Mouse (Mus musculus): ENCODE measurements at regions not wholly inside any gene's neighbourhood (a gene's known extent, or its start where the extent isn't known, plus 50 kb on each side); places are given as distances from the start of the nearest gene placed in this dataset.

DNA sequence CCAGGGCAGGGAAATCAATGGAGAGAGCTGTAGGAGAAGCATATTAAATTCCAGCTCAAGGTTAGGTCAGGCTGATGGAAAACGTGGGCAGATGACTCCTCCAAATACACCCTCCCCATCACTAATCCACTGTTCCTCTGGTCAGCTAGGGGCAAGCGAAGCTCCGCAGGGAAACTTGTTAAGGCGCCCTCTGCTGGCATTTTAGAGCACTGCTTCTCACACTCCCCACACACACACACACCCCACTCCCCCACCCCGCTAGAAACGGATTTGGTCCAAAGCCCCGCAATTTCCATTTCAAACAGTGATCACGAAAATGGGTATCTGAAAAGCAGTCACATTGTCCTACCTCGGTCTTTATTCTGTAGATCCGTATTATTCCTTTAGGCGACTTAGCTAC is 259.0 kb upstream of the Gpc5 start:
- TF ChIP-seq POLR2A (IDR thresholded peaks at IDR 0.05; ENCODE audit: control insufficient read depth, low read depth, low read length) (no peak), CTCF (IDR thresholded peaks at IDR 0.05; ENCODE audit: control insufficient read depth, insufficient read depth, insufficient replicate concordance, low read depth, low read length) (peak; percentile 71; the same call in 1 of the 2 replicates)

DNA sequence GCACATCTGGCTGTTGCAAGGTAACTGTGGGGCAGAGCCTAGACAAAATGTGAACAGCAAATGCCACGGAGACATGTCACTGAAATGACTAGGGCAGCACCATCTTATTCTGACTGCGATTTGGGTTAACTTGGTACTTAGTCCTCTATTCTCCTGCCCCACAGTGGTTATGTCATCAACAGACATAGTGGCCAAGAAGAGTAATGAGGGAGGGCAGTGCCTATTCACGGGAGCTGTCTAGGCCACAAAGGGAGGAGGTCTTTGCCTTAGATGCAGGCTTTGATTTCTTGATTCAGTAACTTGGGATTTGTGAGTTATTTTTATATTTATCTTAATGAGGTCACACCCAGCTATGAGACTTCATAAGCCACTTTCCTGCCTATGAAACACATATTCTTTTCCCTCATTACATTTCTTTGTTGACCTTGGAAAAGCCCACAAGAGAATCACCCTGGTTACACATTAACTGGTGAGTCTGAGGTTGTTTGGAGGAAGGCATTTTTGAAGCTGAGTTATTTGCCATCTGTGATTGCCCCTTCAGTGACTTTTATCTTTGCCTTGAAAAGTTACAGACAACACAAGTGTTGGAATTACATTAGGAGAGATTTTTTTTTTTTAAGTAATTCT is 255.2 kb upstream of the Gpc5 start:
- H3K27ac ChIP-seq (ENCODE audit: control insufficient read depth, insufficient read depth, low read depth, low read length) = no peak overlapping the region
- peaks cover 6% of the 10 kb centered on the region for H3K4me1 ChIP-seq (ENCODE audit: control insufficient read depth, insufficient read depth, low read length)
- H3K27me3 ChIP-seq (ENCODE audit: control insufficient read depth, insufficient read depth, low read length) = no peaks in the 10 kb centered on the region
- no peak for TF ChIP-seq CTCF (IDR thresholded peaks at IDR 0.05; ENCODE audit: control insufficient read depth, insufficient read depth, insufficient replicate concordance, low read depth, low read length)
- no peak for TF ChIP-seq POLR2A (IDR thresholded peaks at IDR 0.05; ENCODE audit: control insufficient read depth, low read depth, low read length)
- H3K4me3 ChIP-seq (ENCODE audit: control insufficient read depth, low read depth, low read length) = no peak overlapping the region
- H3K36me3 ChIP-seq (ENCODE audit: control insufficient read depth, insufficient read depth, low read length) = no peaks in the 10 kb centered on the region

More for the DNA sequence above, 259.0 kb upstream of the Gpc5 start:
- Histone ChIP-seq H3K27ac (ENCODE audit: control insufficient read depth, insufficient read depth, low read depth, low read length) (no peak overlapping the region), H3K4me1 (ENCODE audit: control insufficient read depth, insufficient read depth, low read length) (peaks cover 7% of the 10 kb centered on the region), H3K36me3 (ENCODE audit: control insufficient read depth, insufficient read depth, low read length) (no peaks in the 10 kb centered on the region), H3K27me3 (ENCODE audit: control insufficient read depth, insufficient read depth, low read length) (no peaks in the 10 kb centered on the region), H3K4me3 (ENCODE audit: control insufficient read depth, low read depth, low read length) (peak overlapping the region; percentile 3)

DNA sequence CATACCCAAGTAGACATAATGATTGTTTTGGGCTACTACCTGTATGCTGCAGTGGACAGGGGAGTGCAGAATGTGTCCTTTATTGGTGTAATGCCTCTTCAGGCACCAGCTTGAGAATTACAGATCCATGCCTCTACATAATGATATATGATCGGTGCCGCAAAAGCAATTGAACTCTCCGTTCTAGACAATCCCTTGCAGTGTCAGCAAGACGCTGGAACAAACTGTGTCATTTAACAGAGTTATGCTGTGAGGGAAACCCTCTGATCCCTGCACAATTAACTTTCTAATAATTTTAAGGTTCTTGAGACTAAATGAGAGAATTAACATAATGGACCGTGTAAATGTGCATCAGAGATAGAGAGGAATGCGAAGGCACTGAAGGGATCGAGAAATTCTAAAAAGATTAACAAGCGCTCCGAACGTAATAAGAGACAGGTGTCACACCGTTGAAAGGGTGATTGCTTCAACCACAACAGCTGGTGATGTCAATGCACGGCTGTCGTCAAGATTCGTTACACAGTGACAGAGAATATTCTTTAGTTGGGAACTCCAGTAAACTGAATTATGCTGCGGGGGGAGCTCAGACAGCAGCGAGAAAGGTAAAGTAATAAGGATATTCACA is 254.3 kb upstream of the Gpc5 start:
- Histone ChIP-seq H3K4me3 (ENCODE audit: control insufficient read depth, low read depth, low read length) (no peak overlapping the region), H3K4me1 (ENCODE audit: control insufficient read depth, insufficient read depth, low read length) (peaks cover 2% of the 10 kb centered on the region; the same call in 1 of the 2 replicates), H3K27me3 (ENCODE audit: control insufficient read depth, insufficient read depth, low read length) (no peaks in the 10 kb centered on the region), H3K36me3 (ENCODE audit: control insufficient read depth, insufficient read depth, low read length) (no peaks in the 10 kb centered on the region), H3K27ac (ENCODE audit: control insufficient read depth, insufficient read depth, low read depth, low read length) (no peak overlapping the region)
- no peak for TF ChIP-seq CTCF (IDR thresholded peaks at IDR 0.05; ENCODE audit: control insufficient read depth, insufficient read depth, insufficient replicate concordance, low read depth, low read length)
- TF ChIP-seq POLR2A (IDR thresholded peaks at IDR 0.05; ENCODE audit: control insufficient read depth, low read depth, low read length) = no peak

DNA sequence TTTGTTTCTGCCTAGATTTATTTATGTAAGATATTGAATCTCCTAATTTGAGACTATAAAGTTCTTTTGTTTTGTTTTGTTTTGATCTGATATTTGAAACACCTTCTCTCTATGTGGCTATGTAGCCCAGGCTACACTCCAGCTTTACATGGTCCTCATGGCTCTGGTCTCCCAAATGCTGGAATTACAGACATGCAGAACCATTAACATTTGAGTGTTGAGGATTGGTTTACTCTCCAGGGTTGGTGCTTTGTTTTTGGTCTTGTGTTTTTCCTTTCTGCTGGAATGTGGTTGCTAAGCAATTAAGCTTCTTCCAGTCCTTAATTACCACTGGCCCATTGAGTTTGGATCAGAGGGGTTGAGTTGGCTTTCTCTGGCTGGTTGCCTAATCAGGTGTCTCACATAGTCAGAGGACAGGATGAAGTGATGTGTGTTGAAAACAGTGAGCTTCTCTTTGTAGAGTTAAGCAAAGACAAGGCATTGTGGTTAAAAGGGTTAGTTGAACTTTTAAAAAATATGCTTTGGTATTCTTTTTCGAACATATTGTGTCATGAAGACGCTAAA is 252.6 kb upstream of the Gpc5 start:
- no peaks in the 10 kb centered on the region for H3K4me1 ChIP-seq (ENCODE audit: control insufficient read depth, insufficient read depth, low read length)
- H3K27me3 ChIP-seq (ENCODE audit: control insufficient read depth, insufficient read depth, low read length) = no peaks in the 10 kb centered on the region
- TF ChIP-seq POLR2A (IDR thresholded peaks at IDR 0.05; ENCODE audit: control insufficient read depth, low read depth, low read length) (no peak), CTCF (IDR thresholded peaks at IDR 0.05; ENCODE audit: control insufficient read depth, insufficient read depth, insufficient replicate concordance, low read depth, low read length) (no peak)
- no peak overlapping the region for H3K4me3 ChIP-seq (ENCODE audit: control insufficient read depth, low read depth, low read length)
- no peak overlapping the region for H3K27ac ChIP-seq (ENCODE audit: control insufficient read depth, insufficient read depth, low read depth, low read length)
- no peaks in the 10 kb centered on the region for H3K36me3 ChIP-seq (ENCODE audit: control insufficient read depth, insufficient read depth, low read length)

DNA sequence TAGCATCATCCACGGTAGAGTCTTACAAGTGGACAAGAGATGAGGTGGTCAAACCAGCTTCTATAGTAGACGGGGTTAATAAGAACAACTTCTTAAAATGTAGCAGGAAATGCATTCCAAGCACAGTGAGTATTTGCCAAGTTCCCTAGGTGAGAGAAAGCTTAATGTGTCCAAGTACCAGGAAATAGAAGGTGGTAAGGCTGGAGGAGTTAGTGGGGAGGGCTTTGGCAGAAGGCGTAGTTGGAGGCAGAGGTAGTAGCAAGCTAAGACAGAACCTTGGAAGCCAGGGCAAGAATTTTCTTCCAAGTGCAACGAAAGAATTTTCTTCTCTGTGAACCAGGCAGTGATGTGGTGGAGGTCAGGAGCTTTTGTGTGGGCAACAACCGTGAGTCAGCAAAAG is 251.2 kb upstream of the Gpc5 start:
- Histone ChIP-seq H3K4me3 (ENCODE audit: control insufficient read depth, low read depth, low read length) (no peak overlapping the region), H3K27me3 (ENCODE audit: control insufficient read depth, insufficient read depth, low read length) (no peaks in the 10 kb centered on the region), H3K36me3 (ENCODE audit: control insufficient read depth, insufficient read depth, low read length) (no peaks in the 10 kb centered on the region), H3K27ac (ENCODE audit: control insufficient read depth, insufficient read depth, low read depth, low read length) (0 out of 2 replicates have a peak overlapping the region, but pooled peaks have one; percentile 49), H3K4me1 (ENCODE audit: control insufficient read depth, insufficient read depth, low read length) (no peaks in the 10 kb centered on the region)
- no peak for TF ChIP-seq CTCF (IDR thresholded peaks at IDR 0.05; ENCODE audit: control insufficient read depth, insufficient read depth, insufficient replicate concordance, low read depth, low read length)
- TF ChIP-seq POLR2A (IDR thresholded peaks at IDR 0.05; ENCODE audit: control insufficient read depth, low read depth, low read length) = no peak

DNA sequence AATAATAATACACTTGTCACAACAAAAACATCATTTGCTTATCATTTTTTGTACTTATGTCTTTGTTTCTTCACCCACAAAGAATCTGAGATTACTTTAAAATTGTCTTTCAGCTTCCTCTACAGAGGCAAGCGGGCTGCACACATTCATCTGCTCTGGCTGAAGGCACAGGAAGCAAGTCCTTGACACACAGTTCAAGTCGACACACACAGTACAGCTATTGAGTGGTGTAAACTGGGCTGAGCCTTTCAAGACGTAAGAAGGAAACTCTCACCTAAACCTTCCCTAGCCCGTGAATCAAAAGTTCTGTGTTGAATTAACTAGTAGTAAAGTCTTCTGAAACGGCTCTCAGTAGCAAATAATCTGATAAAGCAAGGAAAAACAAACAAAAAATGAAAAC is 250.5 kb upstream of the Gpc5 start:
- Histone ChIP-seq H3K27me3 (ENCODE audit: control insufficient read depth, insufficient read depth, low read length) (no peaks in the 10 kb centered on the region), H3K27ac (ENCODE audit: control insufficient read depth, insufficient read depth, low read depth, low read length) (peak overlapping the region; percentile 25; the same call in 1 of the 2 replicates), H3K4me1 (ENCODE audit: control insufficient read depth, insufficient read depth, low read length) (no peaks in the 10 kb centered on the region)

DNA sequence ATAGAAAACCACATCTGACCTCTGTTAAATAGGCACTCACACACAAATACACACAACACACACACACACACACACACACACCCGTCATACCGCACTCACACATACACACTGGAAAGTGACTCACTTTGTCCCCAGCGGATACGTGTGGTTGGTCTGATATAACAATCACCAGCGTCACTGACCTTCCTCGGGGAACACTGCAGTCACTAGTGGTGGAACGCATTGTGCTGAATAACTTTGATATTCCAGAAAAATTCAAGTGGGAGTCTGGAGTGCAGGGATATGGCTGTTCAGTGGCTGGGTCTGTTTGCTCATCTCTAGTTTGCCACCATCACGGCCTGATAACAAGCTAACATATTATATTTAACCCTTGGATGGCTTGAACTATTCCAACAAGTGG is 249.7 kb upstream of the Gpc5 start:
- Histone ChIP-seq H3K36me3 (ENCODE audit: control insufficient read depth, insufficient read depth, low read length) (no peaks in the 10 kb centered on the region), H3K4me3 (ENCODE audit: control insufficient read depth, low read depth, low read length) (no peak overlapping the region), H3K4me1 (ENCODE audit: control insufficient read depth, insufficient read depth, low read length) (no peaks in the 10 kb centered on the region), H3K27ac (ENCODE audit: control insufficient read depth, insufficient read depth, low read depth, low read length) (peak overlapping the region; percentile 78), H3K27me3 (ENCODE audit: control insufficient read depth, insufficient read depth, low read length) (no peaks in the 10 kb centered on the region)
- TF ChIP-seq POLR2A (IDR thresholded peaks at IDR 0.05; ENCODE audit: control insufficient read depth, low read depth, low read length) = no peak
- TF ChIP-seq CTCF (IDR thresholded peaks at IDR 0.05; ENCODE audit: control insufficient read depth, insufficient read depth, insufficient replicate concordance, low read depth, low read length) = no peak

More for the DNA sequence above, 250.5 kb upstream of the Gpc5 start:
- TF ChIP-seq CTCF (IDR thresholded peaks at IDR 0.05; ENCODE audit: control insufficient read depth, insufficient read depth, insufficient replicate concordance, low read depth, low read length) (no peak), POLR2A (IDR thresholded peaks at IDR 0.05; ENCODE audit: control insufficient read depth, low read depth, low read length) (no peak)
- no peaks in the 10 kb centered on the region for H3K36me3 ChIP-seq (ENCODE audit: control insufficient read depth, insufficient read depth, low read length)
- H3K4me3 ChIP-seq (ENCODE audit: control insufficient read depth, low read depth, low read length) = no peak overlapping the region
